Mouse (Mus musculus) heart, embryonic 16.5 days (tissue): ENCODE results near the gene Cdc42bpb. TPM values are rescaled to one million over a fixed set of nuclear protein-coding genes. Genes with fewer than 3 reads are reported as not detected.

ENCODE experiments used
- ATAC-seq: fragments of 200-750 bp; cut with Nextera tagmentation; replicated peaks from 2 replicates; pipeline ENCODE4 v1.8.0; 2017; ENCODE audit warnings: moderate number of reproducible peaks; ENCODE audit not compliant: insufficient read depth, low FRiP score; ENCODE audit errors: extremely low read depth
- H3K27ac ChIP-seq: fragments of 300-500 bp; sonication (generic); 2 replicates; pipeline ENCODE4 v1.5.1; 2014; ENCODE audit warnings: mild to moderate bottlenecking, low read length, control low read depth, moderate library complexity
- H3K27me3 ChIP-seq: fragments of 300-500 bp; sonication (generic); 2 replicates; pipeline ENCODE4 v1.6.1; 2014; ENCODE audit warnings: low read length, mixed read lengths; ENCODE audit not compliant: control insufficient read depth, insufficient read depth
- H3K36me3 ChIP-seq: fragments of 300-500 bp; sonication (generic); 2 replicates; pipeline ENCODE4 v1.6.1; 2014; ENCODE audit not compliant: control insufficient read depth, insufficient read depth
- H3K4me1 ChIP-seq: fragments of 300-500 bp; sonication (generic); 2 replicates; pipeline ENCODE4 v1.6.1; 2014; ENCODE audit warnings: low read length, mixed read lengths; ENCODE audit not compliant: control insufficient read depth, insufficient read depth
- H3K4me2 ChIP-seq: fragments of 300-500 bp; sonication (generic); 2 replicates; pipeline ENCODE4 v1.6.1; 2014; ENCODE audit warnings: low read depth, mild to moderate bottlenecking, control low read depth, low read length
- H3K4me3 ChIP-seq: fragments of 300-500 bp; sonication (generic); 2 replicates; pipeline ENCODE4 v1.5.1; 2014; ENCODE audit warnings: mild to moderate bottlenecking, control low read depth, low read length
- H3K9ac ChIP-seq: fragments of 300-500 bp; sonication (generic); 2 replicates; pipeline ENCODE4 v1.6.1; 2014; ENCODE audit warnings: low read length, control low read depth
- H3K9me3 ChIP-seq: fragments of 300-500 bp; sonication (generic); replicated peaks from 2 replicates; pipeline ENCODE4 v1.6.1; 2016; ENCODE audit warnings: low read length; ENCODE audit not compliant: control insufficient read depth
- WGBS: fragments of 180-500 bp; shearing (Covaris S2); extraction: QIAGEN DNeasy Blood & Tissue Kit; methylation state at CpG from one replicate; pipeline ENCODE4 v1.1.7; 2014; 5-methylcytosine and 5-hydroxymethylcytosine counted together
- polyA plus RNA-seq: library from polyadenylated mRNA; unstranded; fragments of >200 nt; fragmentation: Nextera tagmentation; extraction: Ambion mirVana; gene quantifications from 2 replicates; pipeline ENCODE4 v1.2.1, GENCODE M21; 2015

Cdc42bpb gene
- polyA plus RNA-seq, 1 experiment from 2014 or later: 19.6 TPM

GRCm38 (mm10) chr12:111333020-111333605 is 44.4 kb downstream of the Cdc42bpb start:
- H3K36me3 ChIP-seq: peaks cover 33% of the 10 kb centered on the region
- no peak overlapping the region for H3K27ac ChIP-seq
- H3K9ac ChIP-seq: no peak overlapping the region
- no peak overlapping the region for H3K4me2 ChIP-seq
- H3K4me3 ChIP-seq: no peak overlapping the region
- no peaks in the 10 kb centered on the region for H3K9me3 ChIP-seq
- peaks cover 4% of the 10 kb centered on the region for H3K4me1 ChIP-seq
- no peak for ATAC-seq
- no peaks in the 10 kb centered on the region for H3K27me3 ChIP-seq
- WGBS: 80% methylated on average over 15 of the region's 15 CpGs

- H3K4me3 ChIP-seq: no peak overlapping the region
- no peak overlapping the region for H3K27ac ChIP-seq
- no peaks in the 10 kb centered on the region for H3K27me3 ChIP-seq
- H3K36me3 ChIP-seq: peaks cover 39% of the 10 kb centered on the region
- no peak overlapping the region for H3K4me2 ChIP-seq
- 93% methylated on average over 11 of the region's 11 CpGs for WGBS
- H3K9ac ChIP-seq: no peak overlapping the region
- no peak for ATAC-seq
- H3K9me3 ChIP-seq: no peaks in the 10 kb centered on the region
- no peaks in the 10 kb centered on the region for H3K4me1 ChIP-seq
Observed at GRCm38 (mm10) chr12:111332443-111332842, 45.1 kb downstream of the Cdc42bpb start.

- no peaks in the 10 kb centered on the region for H3K27me3 ChIP-seq
- WGBS: 92% methylated on average over 9 of the region's 9 CpGs
- no peak for ATAC-seq
- no peaks in the 10 kb centered on the region for H3K9me3 ChIP-seq
- H3K9ac ChIP-seq: no peak overlapping the region
- H3K4me2 ChIP-seq: no peak overlapping the region
- H3K27ac ChIP-seq: no peak overlapping the region
- H3K4me3 ChIP-seq: no peak overlapping the region
- H3K36me3 ChIP-seq: peaks cover 47% of the 10 kb centered on the region
- no peaks in the 10 kb centered on the region for H3K4me1 ChIP-seq
Observed at GRCm38 (mm10) chr12:111331573-111331972, 45.9 kb downstream of the Cdc42bpb start.

- no peaks in the 10 kb centered on the region for H3K27me3 ChIP-seq
- no peak overlapping the region for H3K4me2 ChIP-seq
- WGBS: 88% methylated on average over 15 of the region's 15 CpGs
- no peaks in the 10 kb centered on the region for H3K9me3 ChIP-seq
- no peaks in the 10 kb centered on the region for H3K4me1 ChIP-seq
- H3K9ac ChIP-seq: no peak overlapping the region
- H3K36me3 ChIP-seq: peaks cover 44% of the 10 kb centered on the region
- no peak for ATAC-seq
- no peak overlapping the region for H3K27ac ChIP-seq
- no peak overlapping the region for H3K4me3 ChIP-seq
Observed at GRCm38 (mm10) chr12:111329281-111329680, 48.2 kb downstream of the Cdc42bpb start.

- Histone ChIP-seq H3K9ac (no peak overlapping the region), H3K4me2 (no peak overlapping the region), H3K36me3 (peaks cover 53% of the 10 kb centered on the region), H3K4me3 (no peak overlapping the region), H3K27me3 (no peaks in the 10 kb centered on the region), H3K27ac (no peak overlapping the region), H3K9me3 (no peaks in the 10 kb centered on the region), H3K4me1 (no peaks in the 10 kb centered on the region)
- ATAC-seq: no peak
- WGBS: 81% methylated on average over 6 of the region's 6 CpGs
Observed at GRCm38 (mm10) chr12:111328360-111328759, 49.2 kb downstream of the Cdc42bpb start.

GRCm38 (mm10) chr12:111325744-111326424 is 51.6 kb downstream of the Cdc42bpb start:
- H3K4me2 ChIP-seq: no peak overlapping the region
- no peak overlapping the region for H3K4me3 ChIP-seq

GRCm38 (mm10) chr12:111324949-111325348 is 52.6 kb downstream of the Cdc42bpb start:
- H3K4me2 ChIP-seq: no peak overlapping the region
- H3K9ac ChIP-seq: no peak overlapping the region
- H3K36me3 ChIP-seq: peaks cover 73% of the 10 kb centered on the region
- no peak overlapping the region for H3K27ac ChIP-seq
- no peaks in the 10 kb centered on the region for H3K9me3 ChIP-seq
- H3K4me3 ChIP-seq: no peak overlapping the region
- no peaks in the 10 kb centered on the region; the same call in 1 of the 2 replicates for H3K4me1 ChIP-seq
- WGBS: 94% methylated on average over 12 of the region's 12 CpGs
- no peaks in the 10 kb centered on the region for H3K27me3 ChIP-seq
- ATAC-seq: no peak

More at GRCm38 (mm10) chr12:111325744-111326424, 51.6 kb downstream of the Cdc42bpb start:
- H3K36me3 ChIP-seq: peaks cover 71% of the 10 kb centered on the region
- no peak overlapping the region for H3K27ac ChIP-seq
- no peaks in the 10 kb centered on the region for H3K9me3 ChIP-seq
- H3K4me1 ChIP-seq: no peaks in the 10 kb centered on the region; the same call in 1 of the 2 replicates
- 88% methylated on average over 18 of the region's 18 CpGs for WGBS
- no peaks in the 10 kb centered on the region for H3K27me3 ChIP-seq
- no peak overlapping the region for H3K9ac ChIP-seq
- no peak for ATAC-seq

GRCm38 (mm10) chr12:111324536-111324935 is 53.0 kb downstream of the Cdc42bpb start:
- Histone ChIP-seq H3K9me3 (no peaks in the 10 kb centered on the region), H3K4me2 (no peak overlapping the region), H3K9ac (no peak overlapping the region), H3K4me1 (no peaks in the 10 kb centered on the region; the same call in 1 of the 2 replicates), H3K36me3 (peaks cover 75% of the 10 kb centered on the region), H3K27ac (no peak overlapping the region), H3K4me3 (no peak overlapping the region), H3K27me3 (no peaks in the 10 kb centered on the region)
- WGBS: 93% methylated on average over 21 of the region's 21 CpGs
- ATAC-seq: no peak

- H3K27ac ChIP-seq: no peak overlapping the region
- WGBS: 61% methylated on average over 4 of the region's 4 CpGs
Observed at GRCm38 (mm10) chr12:111323423-111323822, 54.1 kb downstream of the Cdc42bpb start.

More at GRCm38 (mm10) chr12:111323423-111323822, 54.1 kb downstream of the Cdc42bpb start:
- Histone ChIP-seq H3K9ac (no peak overlapping the region), H3K27me3 (no peaks in the 10 kb centered on the region), H3K4me1 (no peaks in the 10 kb centered on the region; the same call in 1 of the 2 replicates), H3K36me3 (peaks cover 76% of the 10 kb centered on the region), H3K4me2 (no peak overlapping the region), H3K4me3 (no peak overlapping the region), H3K9me3 (no peaks in the 10 kb centered on the region)
- no peak for ATAC-seq
